Mouse (Mus musculus) lung, postnatal 0 days (tissue): Measurements from ENCODE around the gene Psmb9. TPM values are rescaled to one million over a fixed set of nuclear protein-coding genes. Genes with fewer than 3 reads are reported as not detected.

Source experiments
- ATAC-seq: fragments of 200-750 bp; cut with Nextera tagmentation; 2 replicates; pipeline ENCODE4 v1.8.0; 2017; ENCODE audit warnings: moderate library complexity
- DNase-seq: peaks from one replicate; pipeline ENCODE4 v3.0.0-alpha.2; 2016; ENCODE audit warnings: low spot score
- H3K27ac ChIP-seq: fragments of 300-500 bp; sonication (generic); 2 replicates; pipeline ENCODE4 v1.5.1; 2014; ENCODE audit warnings: antibody characterized with exemption, mild to moderate bottlenecking, low read length, mixed read lengths
- H3K27me3 ChIP-seq: fragments of 300-500 bp; sonication (generic); replicated peaks from 2 replicates; pipeline ENCODE4 v1.6.1; 2014; ENCODE audit warnings: low read length, mixed read lengths; ENCODE audit not compliant: insufficient read depth
- H3K36me3 ChIP-seq: fragments of 300-500 bp; sonication (generic); 2 replicates; pipeline ENCODE4 v1.6.1; 2014; ENCODE audit warnings: low read length, mixed read lengths; ENCODE audit not compliant: insufficient read depth
- H3K4me1 ChIP-seq: fragments of 300-500 bp; sonication (generic); 2 replicates; pipeline ENCODE4 v1.6.1; 2014; ENCODE audit warnings: antibody characterized with exemption, low read depth, low read length, mixed read lengths; ENCODE audit not compliant: insufficient read depth
- H3K4me2 ChIP-seq: fragments of 300-500 bp; sonication (generic); replicated peaks from 2 replicates; pipeline ENCODE4 v1.6.1; 2014; ENCODE audit warnings: low read depth, mild to moderate bottlenecking, low read length, moderate library complexity, mixed read lengths
- H3K4me3 ChIP-seq: fragments of 300-500 bp; sonication (generic); 2 replicates; pipeline ENCODE4 v1.5.1; 2014; ENCODE audit warnings: low read depth, low read length
- H3K9ac ChIP-seq: fragments of 300-500 bp; sonication (generic); replicated peaks from 2 replicates; pipeline ENCODE4 v1.6.1; 2014; ENCODE audit warnings: low read depth, mild to moderate bottlenecking
- H3K9me3 ChIP-seq: fragments of 300-500 bp; sonication (generic); 2 replicates; pipeline ENCODE4 v1.6.1; 2016; ENCODE audit warnings: low read length, mixed read lengths
- CTCF ChIP-seq: IDR thresholded peaks from 2 replicates; pipeline ENCODE4 v1.5.1; 2016; ENCODE audit warnings: antibody characterized with exemption, mild to moderate bottlenecking
- EP300 ChIP-seq: IDR thresholded peaks from 2 replicates; pipeline ENCODE4 v1.6.1; 2016; ENCODE audit warnings: antibody characterized with exemption, mild to moderate bottlenecking, control low read depth
- WGBS: fragments of 180-500 bp; shearing (Covaris S2); extraction: QIAGEN DNeasy Blood & Tissue Kit; methylation state at CpG from one replicate; pipeline ENCODE4 v1.1.7; 2014; 5-methylcytosine and 5-hydroxymethylcytosine counted together
- polyA plus RNA-seq: library from polyadenylated mRNA; unstranded; fragments of >200 nt; fragmentation: Nextera tagmentation; extraction: Ambion mirVana; gene quantifications from 2 replicates; pipeline ENCODE4 v1.2.1, GENCODE M21; 2015

Gene Psmb9
- polyA plus RNA-seq, 1 experiment from 2014 or later, result 16.4 TPM

GRCm38 (mm10) chr17:34133289-34133688 is 54.3 kb downstream of the Psmb9 start:
- Histone ChIP-seq H3K36me3 (no peaks in the 10 kb centered on the region), H3K9ac (no peak overlapping the region), H3K27me3 (no peaks in the 10 kb centered on the region), H3K4me2 (no peak overlapping the region), H3K9me3 (no peaks in the 10 kb centered on the region), H3K4me3 (no peak overlapping the region), H3K27ac (no peak overlapping the region), H3K4me1 (peaks cover 9% of the 10 kb centered on the region; the same call in 1 of the 2 replicates)
- TF ChIP-seq EP300, result no peak
- peak; percentile 62 for TF ChIP-seq CTCF
- peak; percentile 61 for DNase-seq
- 74% methylated on average over 11 of the region's 11 CpGs for WGBS
- no peak for ATAC-seq

Other genes starting within 250 kb of the Psmb9 start
- gene Pfdn6, start 247.4 kb downstream of the Psmb9 start, polyA plus RNA-seq, result 99.7 and 103 TPM in 2 replicates
- 8.8 TPM in 2 replicates for gene Wdr46, start 247.1 kb downstream of the Psmb9 start, polyA plus RNA-seq
- 9.3 and 12.0 TPM in 2 replicates for gene B3galt4, start 236.3 kb downstream of the Psmb9 start, polyA plus RNA-seq
- gene Vps52, start 232.0 kb downstream of the Psmb9 start, polyA plus RNA-seq, result 28.5 and 31.1 TPM in 2 replicates
- 1,282 and 1,435 TPM in 2 replicates for gene Rps18, start 231.8 kb downstream of the Psmb9 start, polyA plus RNA-seq
- 213 and 222 TPM in 2 replicates for gene H2-K1, start 187.4 kb downstream of the Psmb9 start, polyA plus RNA-seq
- gene Ring1, start 163.1 kb downstream of the Psmb9 start, polyA plus RNA-seq, result 18.8 and 19.1 TPM in 2 replicates
- 57.9 and 59.8 TPM in 2 replicates for gene H2-Ke6, start 159.7 kb downstream of the Psmb9 start, polyA plus RNA-seq
- 130 and 131 TPM in 2 replicates for gene Slc39a7, start 156.1 kb downstream of the Psmb9 start, polyA plus RNA-seq
- gene Rxrb, start 156.0 kb downstream of the Psmb9 start, polyA plus RNA-seq, result 35.0 and 35.7 TPM in 2 replicates
- gene Col11a2, start 148.3 kb downstream of the Psmb9 start, polyA plus RNA-seq, result 0.25 and 0.44 TPM in 2 replicates
- 0.48 and 1.1 TPM in 2 replicates for gene H2-Oa, start 95.4 kb downstream of the Psmb9 start, polyA plus RNA-seq
- 20.7 and 23.9 TPM in 2 replicates for gene H2-DMa, start 68.2 kb downstream of the Psmb9 start, polyA plus RNA-seq
- gene Brd2, start 65.1 kb downstream of the Psmb9 start, polyA plus RNA-seq, result 80.2 and 80.3 TPM in 2 replicates
- gene H2-DMb2, start 44.5 kb downstream of the Psmb9 start, polyA plus RNA-seq, result 1.8 and 2.2 TPM in 2 replicates
- 6.9 and 7.2 TPM in 2 replicates for gene H2-DMb1, start 34.7 kb downstream of the Psmb9 start, polyA plus RNA-seq
- gene Tap1, start 211 bp downstream of the Psmb9 start, polyA plus RNA-seq, result 11.6 and 12.6 TPM in 2 replicates
- gene Psmb8, start 10.0 kb upstream of the Psmb9 start, polyA plus RNA-seq, result 54.9 and 58.6 TPM in 2 replicates
- gene Tap2, start 15.8 kb upstream of the Psmb9 start, polyA plus RNA-seq, result 23.9 and 26.1 TPM in 2 replicates
- 0.43 and 1.2 TPM in 2 replicates for gene H2-Ob, start 51.1 kb upstream of the Psmb9 start, polyA plus RNA-seq
- 17.8 and 19.2 TPM in 2 replicates for gene H2-Ab1, start 69.9 kb upstream of the Psmb9 start, polyA plus RNA-seq
- 15.8 and 20.6 TPM in 2 replicates for gene H2-Aa, start 100.1 kb upstream of the Psmb9 start, polyA plus RNA-seq
- gene H2-Eb1, start 118.1 kb upstream of the Psmb9 start, polyA plus RNA-seq, result 11.9 and 12.6 TPM in 2 replicates
- gene H2-Eb2, start 137.9 kb upstream of the Psmb9 start, polyA plus RNA-seq, result not detected in 2 replicates
- 0.07 TPM in 1 of 2 replicates, not detected in the other for gene Btnl2, start 167.1 kb upstream of the Psmb9 start, polyA plus RNA-seq
- not detected in 2 replicates for gene Btnl1, start 189.4 kb upstream of the Psmb9 start, polyA plus RNA-seq
- gene BC051142, start 211.1 kb upstream of the Psmb9 start, polyA plus RNA-seq, result 0.24 and 0.74 TPM in 2 replicates